Mouse (Mus musculus) forebrain, embryonic 13.5 days (tissue): ENCODE results near the gene Arid3a. TPM values are rescaled to one million over a fixed set of nuclear protein-coding genes. Genes with fewer than 3 reads are reported as not detected.

Experiments used
- ATAC-seq: fragments of 200-750 bp; cut with Nextera tagmentation; 2 replicates; pipeline ENCODE4 v1.8.0; 2017
- H3K27ac ChIP-seq: fragments of 300-500 bp; sonication (generic); 2 replicates; pipeline ENCODE4 v1.5.1; 2015; ENCODE audit warnings: inconsistent platforms, mild to moderate bottlenecking, moderate library complexity
- H3K27me3 ChIP-seq: fragments of 300-500 bp; sonication (generic); 2 replicates; pipeline ENCODE4 v1.6.1; 2015; ENCODE audit warnings: mild to moderate bottlenecking, inconsistent platforms
- H3K36me3 ChIP-seq: fragments of 300-500 bp; sonication (generic); 2 replicates; pipeline ENCODE4 v1.6.1; 2015; ENCODE audit warnings: mild to moderate bottlenecking, inconsistent platforms; ENCODE audit not compliant: poor library complexity, severe bottlenecking
- H3K4me1 ChIP-seq: fragments of 300-500 bp; sonication (generic); 2 replicates; pipeline ENCODE4 v1.6.1; 2015; ENCODE audit warnings: inconsistent platforms
- H3K4me2 ChIP-seq: fragments of 300-500 bp; sonication (generic); 2 replicates; pipeline ENCODE4 v1.6.1; 2015; ENCODE audit warnings: inconsistent platforms, mild to moderate bottlenecking, moderate library complexity
- H3K4me3 ChIP-seq: fragments of 300-500 bp; sonication (generic); 2 replicates; pipeline ENCODE4 v1.5.1; 2015; ENCODE audit warnings: mild to moderate bottlenecking, inconsistent platforms
- H3K9ac ChIP-seq: fragments of 300-500 bp; sonication (generic); 2 replicates; pipeline ENCODE4 v1.6.1; 2015; ENCODE audit warnings: mild to moderate bottlenecking, inconsistent platforms
- H3K9me3 ChIP-seq: fragments of 300-500 bp; sonication (generic); replicated peaks from 2 replicates; pipeline ENCODE4 v1.6.1; 2016; ENCODE audit warnings: inconsistent platforms
- WGBS: fragments of 180-500 bp; shearing (Covaris S2); methylation state at CpG from one replicate; pipeline ENCODE4 v1.1.7; 2015; 5-methylcytosine and 5-hydroxymethylcytosine counted together
- polyA plus RNA-seq: library from polyadenylated mRNA; unstranded; fragments of >200 nt; fragmentation: Nextera tagmentation; extraction: Ambion mirVana; gene quantifications from 2 replicates; pipeline ENCODE4 v1.2.1, GENCODE M21; 2015

Arid3a gene
- polyA plus RNA-seq, 1 experiment from 2014 or later = 2.5 TPM

- H3K9ac ChIP-seq = peak overlapping the region; percentile 63
- H3K27me3 ChIP-seq = peaks cover 46% of the 10 kb centered on the region
- peak; percentile 41 for ATAC-seq
- H3K9me3 ChIP-seq = no peaks in the 10 kb centered on the region
- 6% methylated on average over 15 of the region's 15 CpGs for WGBS
- peak overlapping the region; percentile 81 for H3K4me2 ChIP-seq
- H3K27ac ChIP-seq = peak overlapping the region; percentile 44; the same call in 1 of the 2 replicates
- H3K4me1 ChIP-seq = peaks cover 25% of the 10 kb centered on the region
- H3K36me3 ChIP-seq = no peaks in the 10 kb centered on the region
- peak overlapping the region; percentile 51 for H3K4me3 ChIP-seq
These were observed 71.0 kb downstream of the Arid3a start for GRCm38 (mm10) chr10:79997819-79998218.

- H3K4me2 ChIP-seq = no peak overlapping the region
- no peak overlapping the region for H3K9ac ChIP-seq
- no peak overlapping the region for H3K4me3 ChIP-seq
- no peak overlapping the region for H3K27ac ChIP-seq
- peaks cover 64% of the 10 kb centered on the region for H3K27me3 ChIP-seq
- no peaks in the 10 kb centered on the region for H3K36me3 ChIP-seq
- 76% methylated on average over 9 of the region's 9 CpGs for WGBS
- H3K9me3 ChIP-seq = no peaks in the 10 kb centered on the region
- H3K4me1 ChIP-seq = peaks cover 16% of the 10 kb centered on the region
- no peak for ATAC-seq
These were observed 75.1 kb downstream of the Arid3a start for GRCm38 (mm10) chr10:80001945-80002344.

- Histone ChIP-seq H3K27me3 (peaks cover 64% of the 10 kb centered on the region), H3K27ac (no peak overlapping the region), H3K4me3 (no peak overlapping the region), H3K9me3 (no peaks in the 10 kb centered on the region), H3K4me2 (no peak overlapping the region), H3K36me3 (no peaks in the 10 kb centered on the region), H3K4me1 (peaks cover 7% of the 10 kb centered on the region), H3K9ac (no peak overlapping the region)
- 19% methylated on average over 21 of the region's 21 CpGs for WGBS
- no peak for ATAC-seq
These were observed 76.0 kb downstream of the Arid3a start for GRCm38 (mm10) chr10:80002829-80003228.

- peaks cover 63% of the 10 kb centered on the region for H3K27me3 ChIP-seq
- H3K27ac ChIP-seq = no peak overlapping the region
These were observed 76.8 kb downstream of the Arid3a start for GRCm38 (mm10) chr10:80003374-80004232.

GRCm38 (mm10) chr10:80004233-80004705 is 77.4 kb downstream of the Arid3a start:
- Histone ChIP-seq H3K36me3 (no peaks in the 10 kb centered on the region; the same call in 1 of the 2 replicates), H3K9me3 (no peaks in the 10 kb centered on the region), H3K4me1 (no peaks in the 10 kb centered on the region), H3K27ac (no peak overlapping the region), H3K9ac (no peak overlapping the region), H3K27me3 (peaks cover 57% of the 10 kb centered on the region), H3K4me2 (no peak overlapping the region), H3K4me3 (no peak overlapping the region)
- 88% methylated on average over 8 of the region's 8 CpGs for WGBS
- no peak for ATAC-seq

More at GRCm38 (mm10) chr10:80003374-80004232, 76.8 kb downstream of the Arid3a start:
- ATAC-seq = no peak
- no peak overlapping the region for H3K9ac ChIP-seq
- H3K4me3 ChIP-seq = no peak overlapping the region
- no peak overlapping the region for H3K4me2 ChIP-seq
- H3K4me1 ChIP-seq = no peaks in the 10 kb centered on the region
- WGBS = 61% methylated on average over 9 of the region's 9 CpGs
- no peaks in the 10 kb centered on the region for H3K9me3 ChIP-seq
- no peaks in the 10 kb centered on the region for H3K36me3 ChIP-seq

Other genes with a start within 250 kb of the Arid3a start
- 101 and 109 TPM in 2 replicates for gene Cdc34, start 244.8 kb upstream of the Arid3a start, polyA plus RNA-seq
- 1.3 and 1.4 TPM in 2 replicates for gene Gzmm, start 238.0 kb upstream of the Arid3a start, polyA plus RNA-seq
- gene Bsg, start 222.6 kb upstream of the Arid3a start, polyA plus RNA-seq = 489 and 502 TPM in 2 replicates
- 0.06 and 0.10 TPM in 2 replicates for gene Hcn2, start 210.4 kb upstream of the Arid3a start, polyA plus RNA-seq
- 39.1 and 43.8 TPM in 2 replicates for gene Polrmt, start 180.5 kb upstream of the Arid3a start, polyA plus RNA-seq
- gene Fgf22, start 172.0 kb upstream of the Arid3a start, polyA plus RNA-seq = 0.48 and 0.71 TPM in 2 replicates
- 70.9 and 74.8 TPM in 2 replicates for gene Rnf126, start 160.1 kb upstream of the Arid3a start, polyA plus RNA-seq
- 0.40 and 0.62 TPM in 2 replicates for gene Fstl3, start 149.8 kb upstream of the Arid3a start, polyA plus RNA-seq
- gene Prss57, start 136.1 kb upstream of the Arid3a start, polyA plus RNA-seq = 0.09 and 0.13 TPM in 2 replicates
- gene Palm, start 133.5 kb upstream of the Arid3a start, polyA plus RNA-seq = 214 and 234 TPM in 2 replicates
- gene Misp, start 106.1 kb upstream of the Arid3a start, polyA plus RNA-seq = 0.71 and 1.1 TPM in 2 replicates
- gene Ptbp1, start 72.6 kb upstream of the Arid3a start, polyA plus RNA-seq = 148 and 171 TPM in 2 replicates
- gene Prtn3, start 52.6 kb upstream of the Arid3a start, polyA plus RNA-seq = 12.8 and 15.9 TPM in 2 replicates
- 290 and 308 TPM in 2 replicates for gene Plppr3, start 52.4 kb upstream of the Arid3a start, polyA plus RNA-seq
- gene Elane, start 40.8 kb upstream of the Arid3a start, polyA plus RNA-seq = 0.24 TPM in 1 of 2 replicates, not detected in the other
- not detected in 2 replicates for gene Cfd, start 36.2 kb upstream of the Arid3a start, polyA plus RNA-seq
- 49.0 and 59.0 TPM in 2 replicates for gene Med16, start 18.1 kb upstream of the Arid3a start, polyA plus RNA-seq
- 33.6 TPM in 1 of 2 replicates, not detected in the other for gene Gm26602, start 16.2 kb upstream of the Arid3a start, polyA plus RNA-seq
- 1.0 and 1.3 TPM in 2 replicates for gene Kiss1r, start 10.1 kb upstream of the Arid3a start, polyA plus RNA-seq
- 200 and 217 TPM in 2 replicates for gene R3hdm4, start 5.8 kb upstream of the Arid3a start, polyA plus RNA-seq
- gene Wdr18, start 33.1 kb downstream of the Arid3a start, polyA plus RNA-seq = 80.2 and 94.8 TPM in 2 replicates
- gene Grin3b, start 43.7 kb downstream of the Arid3a start, polyA plus RNA-seq = 0.38 and 0.57 TPM in 2 replicates
- gene Tmem259, start 57.3 kb downstream of the Arid3a start, polyA plus RNA-seq = 11.2 and 12.0 TPM in 2 replicates
- 30.0 and 32.2 TPM in 2 replicates for gene Cnn2, start 61.5 kb downstream of the Arid3a start, polyA plus RNA-seq
- gene Abca7, start 69.5 kb downstream of the Arid3a start, polyA plus RNA-seq = 3.1 and 3.9 TPM in 2 replicates
- gene Arhgap45, start 89.6 kb downstream of the Arid3a start, polyA plus RNA-seq = 1.2 and 1.3 TPM in 2 replicates
- 193 and 199 TPM in 2 replicates for gene Polr2e, start 112.8 kb downstream of the Arid3a start, polyA plus RNA-seq
- gene Gpx4, start 120.1 kb downstream of the Arid3a start, polyA plus RNA-seq = 487 and 489 TPM in 2 replicates
- gene Sbno2, start 178.5 kb downstream of the Arid3a start, polyA plus RNA-seq = 11.6 and 13.6 TPM in 2 replicates
- gene Stk11, start 188.8 kb downstream of the Arid3a start, polyA plus RNA-seq = 20.7 and 21.6 TPM in 2 replicates
- 454 and 459 TPM in 2 replicates for gene Atp5d, start 211.6 kb downstream of the Arid3a start, polyA plus RNA-seq
- gene Cbarp, start 213.8 kb downstream of the Arid3a start, polyA plus RNA-seq = 21.2 and 26.8 TPM in 2 replicates
- 35.1 and 37.9 TPM in 2 replicates for gene Midn, start 221.2 kb downstream of the Arid3a start, polyA plus RNA-seq
- gene Cirbp, start 238.9 kb downstream of the Arid3a start, polyA plus RNA-seq = 274 and 308 TPM in 2 replicates
- 12.2 and 12.6 TPM in 2 replicates for gene 1600002K03Rik, start 245.9 kb downstream of the Arid3a start, polyA plus RNA-seq